Mouse (Mus musculus) right cerebral cortex, postnatal 10 days (tissue): ENCODE data around the gene Ltbp1.
A peak's percentile ranks its signal among the peaks of the same experiment; 100 is the strongest.

Experiments used
- DNase-seq, 2 experiments: peaks; one replicate each; pipeline ENCODE4 v3.0.0; 2021; ENCODE audit warnings: low spot score in 2 of 2

Ltbp1 gene

DNA sequence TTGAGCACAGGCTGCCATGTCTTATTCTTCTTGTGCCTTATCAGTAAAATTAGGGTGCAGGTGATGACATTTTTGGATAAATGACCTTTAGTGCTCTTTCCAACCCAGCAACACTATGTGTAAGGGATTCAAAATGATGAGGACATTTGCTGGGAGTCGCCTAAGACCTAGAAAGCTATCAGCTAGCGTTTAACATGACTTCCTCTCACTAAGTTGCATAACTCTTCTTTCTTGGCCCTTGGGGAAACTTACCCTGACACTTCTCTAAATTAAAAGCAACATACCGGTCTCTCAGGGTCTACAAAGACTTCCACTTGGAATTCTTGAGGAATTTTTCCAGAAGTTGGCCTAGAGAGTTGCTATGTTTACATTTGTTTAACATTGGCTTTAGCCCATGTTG is 348.0 kb downstream of the Ltbp1 start:
- no peak for DNase-seq

DNA sequence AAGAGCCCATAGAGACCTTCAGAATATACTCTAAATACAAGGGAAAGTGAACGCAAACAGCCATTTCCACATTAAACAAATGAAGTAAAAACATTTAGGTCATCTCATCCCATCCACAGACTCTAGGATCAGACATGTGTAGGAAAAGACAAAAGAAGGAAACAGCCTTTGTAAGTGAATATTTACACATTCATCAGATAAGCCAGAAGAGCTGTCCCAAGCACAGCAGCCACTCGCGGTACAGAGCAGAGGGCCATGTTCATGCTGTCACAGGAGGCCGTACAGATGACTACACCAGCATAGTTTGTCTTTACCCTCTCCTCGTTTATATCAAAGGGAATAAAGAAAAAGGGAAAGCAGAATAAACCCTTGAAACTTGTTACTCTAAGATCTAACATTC is 350.1 kb downstream of the Ltbp1 start:
- DNase-seq = no peak

- no peak for DNase-seq
Measured at GRCm38 (mm10) chr17:75360111-75360510, 354.7 kb downstream of the Ltbp1 start.

GRCm38 (mm10) chr17:75366332-75366731 is 361.0 kb downstream of the Ltbp1 start:
- no peak for DNase-seq

DNA sequence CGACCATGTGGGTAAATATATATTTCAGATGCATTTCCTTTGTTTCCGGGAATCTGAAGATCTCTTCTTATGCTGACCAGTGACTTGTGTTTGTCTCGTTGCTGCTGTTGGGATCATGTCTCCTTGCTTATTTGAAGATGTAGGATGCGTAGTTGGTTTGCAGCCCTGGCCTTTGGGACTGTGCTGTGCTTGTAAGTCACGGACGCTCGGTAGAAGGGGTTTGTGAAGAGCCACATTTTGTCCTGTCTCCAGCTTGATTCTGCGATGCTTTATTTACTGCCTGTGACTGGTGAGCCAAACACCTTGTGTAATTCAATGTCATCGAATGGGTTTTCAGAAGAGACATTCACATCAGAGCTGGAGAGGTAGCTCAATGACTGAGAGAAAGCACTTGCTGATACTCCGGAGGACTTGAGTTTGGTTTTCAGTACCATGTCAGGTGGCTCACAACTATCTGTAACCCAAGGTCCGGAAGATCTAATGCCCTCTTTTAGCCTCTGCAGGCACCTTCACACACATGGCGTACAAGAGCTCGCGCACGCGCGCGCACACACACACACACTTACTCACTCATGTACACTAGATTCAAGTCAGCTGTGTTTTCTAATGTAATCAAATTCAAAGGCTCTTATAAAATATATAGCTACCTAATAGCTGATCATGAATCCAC is 362.3 kb downstream of the Ltbp1 start:
- DNase-seq = no peak

GRCm38 (mm10) chr17:75368580-75368979 is 363.2 kb downstream of the Ltbp1 start:
- DNase-seq = no peak

DNA sequence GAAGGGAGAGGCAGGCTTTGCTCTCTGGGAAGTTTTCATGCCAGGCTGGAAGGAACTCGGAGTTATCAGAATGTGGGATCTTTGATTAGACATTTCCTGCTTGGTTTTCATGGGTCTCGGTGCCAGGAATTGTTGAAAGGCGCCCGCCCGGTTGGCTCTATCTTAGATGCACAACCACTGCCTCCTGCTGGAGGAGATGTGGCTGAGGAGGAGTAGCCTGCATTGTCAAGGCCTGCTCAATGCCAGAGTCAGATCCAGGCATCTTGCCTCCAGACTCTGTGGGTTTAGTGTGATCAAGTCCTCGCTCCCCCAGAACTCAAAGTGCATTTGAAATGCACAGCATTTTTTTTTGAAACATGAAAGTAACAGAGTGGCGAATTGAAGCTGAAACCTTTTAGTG is 364.0 kb downstream of the Ltbp1 start:
- DNase-seq = peak in 1 of 2 experiments; percentile 32

DNA sequence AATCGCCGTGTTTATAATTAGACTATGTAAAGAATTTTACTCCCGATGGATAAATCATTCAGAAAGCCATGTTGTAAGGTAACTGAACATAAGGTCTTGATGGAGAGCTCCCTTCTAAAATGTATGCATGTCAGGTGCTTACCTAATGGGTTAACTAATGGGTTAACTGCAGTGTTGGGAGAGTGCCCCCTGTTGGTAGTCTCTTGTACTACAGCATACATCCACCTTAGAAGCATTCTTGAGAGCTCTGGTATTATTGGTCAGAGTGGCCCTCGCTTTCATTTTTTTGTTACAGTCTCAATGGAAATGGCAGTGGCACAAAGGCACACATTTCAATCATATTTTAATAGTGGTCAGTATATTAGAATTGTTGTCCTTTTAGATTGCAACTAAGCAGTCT is 364.8 kb downstream of the Ltbp1 start:
- no peak for DNase-seq

DNA sequence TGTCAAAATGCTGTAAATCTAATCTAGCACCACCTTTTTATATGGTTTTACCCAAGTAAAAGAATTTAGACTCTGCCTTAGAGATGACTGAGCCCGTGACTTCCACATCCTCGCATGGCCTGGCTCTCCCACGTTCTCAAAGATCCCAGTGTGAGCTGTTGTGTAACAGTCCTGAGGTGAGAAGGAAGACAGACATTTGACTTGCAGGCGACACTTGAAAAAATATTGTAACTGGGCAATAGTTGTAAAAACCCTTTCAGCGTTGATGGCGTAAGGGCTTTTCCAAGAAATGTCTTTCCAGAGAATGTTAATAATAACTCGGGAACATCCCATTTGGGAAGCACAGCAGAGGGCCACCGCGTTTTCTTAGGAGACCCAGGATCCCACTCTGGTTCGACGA is 366.3 kb downstream of the Ltbp1 start:
- no peak for DNase-seq

DNA sequence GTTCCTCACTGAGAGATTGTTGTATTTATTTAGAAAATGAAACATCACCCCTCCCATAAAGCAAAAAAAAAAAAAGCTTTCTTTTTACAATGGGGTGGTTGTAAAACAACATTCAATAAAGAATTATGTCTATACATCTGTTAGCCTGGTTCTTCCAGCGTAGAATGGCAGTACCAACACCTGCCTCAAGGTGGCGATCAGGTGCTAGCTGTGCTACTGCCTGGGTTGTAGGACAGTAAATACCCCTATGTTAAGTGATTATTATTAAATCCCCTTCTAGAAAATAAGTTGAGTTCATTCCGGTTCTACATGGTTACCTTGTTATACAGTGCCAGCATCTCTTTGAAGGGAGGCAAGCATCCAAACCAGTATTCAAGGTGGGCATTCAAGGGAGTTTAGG is 367.0 kb downstream of the Ltbp1 start:
- DNase-seq = peak in 1 of 2 experiments; percentile 41

DNA sequence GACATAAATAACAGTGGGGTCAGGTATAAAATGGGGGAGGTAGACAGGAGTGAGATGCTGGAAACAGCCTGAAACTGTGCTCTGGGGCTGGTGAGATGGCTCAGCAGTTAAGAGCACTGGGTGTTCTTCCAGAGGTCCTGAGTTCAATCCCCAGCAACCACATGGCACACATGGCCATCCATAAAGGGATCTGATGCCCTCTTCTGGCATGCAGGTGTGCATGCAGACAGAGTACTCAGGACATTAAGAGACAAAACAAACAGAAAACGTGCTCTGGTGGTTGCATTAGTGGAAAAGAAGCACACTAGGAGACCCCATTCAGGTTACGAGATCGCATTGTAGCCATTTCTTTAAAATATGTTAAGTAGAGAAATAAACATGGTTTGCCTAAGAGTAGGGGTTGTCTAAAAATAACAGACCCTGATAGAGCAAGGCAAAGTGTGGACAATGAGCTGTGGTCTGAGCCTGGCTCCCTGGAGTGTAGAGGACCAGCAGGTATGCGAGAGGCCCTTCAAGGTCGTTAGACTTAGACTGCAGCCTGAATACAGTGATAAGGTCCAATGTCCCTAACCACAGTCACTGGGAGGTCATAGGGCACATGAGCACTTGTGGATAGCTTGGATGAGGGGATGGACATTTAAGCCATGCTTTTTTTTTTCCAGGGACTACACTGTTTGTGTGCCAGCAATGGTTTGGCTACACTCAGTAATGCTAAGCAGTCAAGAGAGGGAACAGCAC is 369.1 kb downstream of the Ltbp1 start:
- DNase-seq = no peak

GRCm38 (mm10) chr17:75378256-75378871 is 373.0 kb downstream of the Ltbp1 start:
- no peak for DNase-seq

DNA sequence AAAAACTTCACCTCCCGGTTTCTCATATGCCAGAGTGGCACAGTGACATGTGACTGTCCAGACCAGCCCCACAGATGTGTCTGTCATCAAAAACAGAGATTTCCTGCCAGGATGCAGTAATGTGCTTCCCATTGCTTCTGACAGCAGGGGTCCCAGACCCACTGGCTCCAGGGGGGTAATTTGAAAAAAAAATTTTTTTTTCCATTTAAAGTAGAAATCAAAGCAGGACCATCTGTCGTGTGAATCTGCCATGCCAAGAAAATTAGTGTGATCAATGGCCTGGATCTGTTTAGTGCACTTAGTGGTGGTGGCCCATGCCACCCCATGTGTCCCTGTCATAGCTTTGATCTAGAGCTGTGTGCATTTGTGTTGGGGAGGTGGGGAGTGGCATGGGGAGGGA is 374.8 kb downstream of the Ltbp1 start:
- DNase-seq = no peak

DNA sequence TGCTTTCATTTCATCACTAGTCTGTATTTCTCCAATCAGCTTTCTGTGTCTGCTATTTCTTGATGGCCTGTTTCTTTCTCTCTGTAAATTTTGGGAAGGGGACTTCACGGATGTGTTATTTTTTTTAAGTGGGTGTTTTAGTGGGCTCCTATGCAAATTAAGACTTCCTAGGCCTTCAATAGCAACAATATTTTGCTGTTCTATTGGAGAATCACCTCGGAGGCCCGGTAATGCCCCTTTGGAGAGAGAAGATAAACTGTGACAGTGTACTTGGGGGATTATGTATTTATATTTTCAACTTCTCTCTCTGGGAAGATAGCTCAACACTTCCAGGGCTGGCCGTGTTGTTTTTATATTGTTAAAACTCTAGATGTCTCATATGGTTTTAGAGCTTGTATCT is 383.0 kb downstream of the Ltbp1 start:
- peak in 1 of 2 experiments; percentile 2 for DNase-seq

DNA sequence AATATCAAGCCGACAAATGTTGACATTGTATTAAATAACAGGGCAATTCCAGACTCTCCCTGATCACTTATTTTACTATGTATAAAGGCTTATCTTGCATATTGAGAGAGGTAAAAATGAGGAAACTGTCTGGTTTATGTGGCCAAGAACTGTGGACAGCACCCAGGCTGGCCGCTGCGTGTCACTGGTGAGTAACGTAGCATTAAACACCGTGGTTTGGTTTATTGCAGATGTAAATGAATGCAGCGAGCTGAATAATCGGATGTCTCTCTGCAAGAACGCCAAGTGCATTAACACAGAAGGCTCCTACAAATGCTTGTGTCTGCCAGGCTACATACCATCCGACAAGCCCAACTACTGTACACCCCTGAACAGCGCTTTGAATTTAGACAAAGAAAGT is 384.8 kb downstream of the Ltbp1 start:
- DNase-seq = peak; percentile 37 to 39

- peak in 1 of 2 experiments; percentile 11 for DNase-seq
Measured at GRCm38 (mm10) chr17:75391429-75392192, 386.2 kb downstream of the Ltbp1 start.

- peak; percentile 40 to 51 for DNase-seq
Measured at GRCm38 (mm10) chr17:75406405-75406804, 401.0 kb downstream of the Ltbp1 start.

GRCm38 (mm10) chr17:75416861-75417260 is 411.5 kb downstream of the Ltbp1 start:
- no peak for DNase-seq

- DNase-seq = no peak
Measured at GRCm38 (mm10) chr17:75434152-75434551, 428.8 kb downstream of the Ltbp1 start.

GRCm38 (mm10) chr17:75434871-75435270 is 429.5 kb downstream of the Ltbp1 start:
- no peak for DNase-seq

DNA sequence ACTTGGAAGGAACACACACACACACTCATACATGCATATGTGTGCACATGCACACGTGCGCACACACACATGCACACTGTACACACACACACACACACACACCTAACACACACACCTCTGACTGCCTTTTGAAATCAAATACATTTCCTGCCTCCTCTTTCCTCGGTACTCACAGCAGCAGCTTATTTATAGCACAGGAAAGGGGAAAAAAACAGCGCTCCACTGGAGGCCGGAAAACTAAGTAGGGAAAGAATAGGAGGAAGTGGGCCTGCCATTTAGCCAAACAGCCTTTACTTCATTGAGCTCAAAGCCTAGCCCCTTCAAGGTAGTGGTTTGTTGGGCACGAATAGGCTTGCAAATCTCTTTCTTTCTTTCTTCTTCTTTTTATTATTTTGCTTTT is 430.2 kb downstream of the Ltbp1 start, which contains the start of gene Rasgrp3:
Rasgrp3 (plus strand) TSS at position 298 of the 400 bp plus-strand sequence.
- DNase-seq = no peak

DNA sequence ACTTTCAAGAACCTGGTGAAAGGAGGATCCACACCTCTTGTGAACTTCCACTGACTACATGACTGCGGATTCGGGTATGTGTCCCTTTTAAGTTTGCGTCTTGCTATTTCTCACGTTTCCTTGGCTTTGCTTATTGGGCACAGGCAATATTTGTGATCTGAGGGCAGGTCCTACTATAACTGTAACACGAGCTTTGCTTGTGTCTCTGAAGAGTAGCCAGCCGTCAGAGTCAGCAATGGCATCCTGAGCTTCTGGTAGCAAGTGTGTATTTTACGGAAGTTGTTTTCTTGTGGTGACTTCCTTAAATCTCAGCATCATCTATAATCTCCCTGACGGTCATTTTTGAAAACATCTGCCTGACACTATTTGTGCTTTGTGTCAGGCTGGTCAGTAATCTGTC is 430.7 kb downstream of the Ltbp1 start:
- DNase-seq = no peak
